Mouse (Mus musculus): ENCODE measurements around the gene Clec16a. TPM values are rescaled to one million over a fixed set of nuclear protein-coding genes. Genes with fewer than 3 reads are reported as not detected.

The Clec16a gene
- polyA plus RNA-seq, 1 experiment: 15.7 TPM

DNA sequence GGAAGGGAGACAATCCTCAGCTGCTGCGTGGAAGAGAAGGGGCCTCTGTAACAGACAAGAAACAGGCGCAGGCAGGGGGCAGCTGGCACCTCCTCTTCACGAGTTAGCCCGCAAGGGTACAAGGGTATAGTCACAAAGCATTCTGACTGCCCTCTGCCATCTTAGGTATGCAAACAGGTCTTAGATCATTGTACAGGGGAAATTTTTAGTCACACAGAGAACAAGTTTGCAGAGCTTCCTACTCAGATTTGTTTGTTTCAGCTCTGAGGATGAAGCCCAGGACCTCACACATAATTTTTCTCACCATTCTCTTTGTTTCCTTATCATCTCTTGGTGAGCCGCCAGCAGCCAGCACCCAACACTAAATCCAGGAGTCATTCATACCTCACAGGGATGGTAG, 146.6 kb downstream of the Clec16a start:
- 86% methylated on average over 5 of the region's 5 CpGs for WGBS
- Histone ChIP-seq H3K4me1 (ENCODE audit: control insufficient read depth, insufficient read depth, low read length) (peaks cover 6% of the 10 kb centered on the region), H3K27me3 (replicated peaks; ENCODE audit: control insufficient read depth, insufficient read depth, low read length) (no peaks in the 10 kb centered on the region), H3K27ac (ENCODE audit: insufficient read depth, low read depth, low read length) (no peak overlapping the region), H3K36me3 (ENCODE audit: control insufficient read depth, insufficient read depth, low read length) (no peaks in the 10 kb centered on the region), H3K4me3 (ENCODE audit: insufficient read depth, low read depth, low read length) (no peak overlapping the region)
- no peak for DNase-seq
- TF ChIP-seq POLR2A (IDR thresholded peaks at IDR 0.05; ENCODE audit: low read depth, low read length) (no peak), CTCF (conservative IDR thresholded peaks at IDR 0.05; ENCODE audit: insufficient read depth, insufficient read length, low read depth, low read length) (no peak)

DNA sequence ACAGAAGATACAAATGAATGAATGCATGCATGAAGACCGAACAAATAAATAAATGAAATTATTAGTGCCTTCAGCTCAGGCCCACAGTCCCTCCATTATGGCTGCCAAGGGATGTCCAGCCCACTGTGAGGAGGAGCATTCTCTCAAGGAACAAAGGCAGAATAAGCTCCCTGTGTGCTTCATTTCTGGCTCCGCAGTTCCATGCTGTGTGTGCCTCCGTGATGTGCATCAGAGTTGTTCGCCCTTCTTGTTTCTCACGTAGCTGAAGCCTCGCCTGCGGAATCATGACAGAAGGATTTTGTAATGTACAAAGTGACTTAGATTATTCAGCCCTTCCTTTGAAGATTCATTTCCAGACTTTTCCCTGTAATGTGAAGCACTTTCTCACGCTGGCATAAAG, 147.7 kb downstream of the Clec16a start:
- DNase-seq: no peak
- no peak overlapping the region for H3K27ac ChIP-seq (ENCODE audit: insufficient read depth, low read depth, low read length)
- no peak overlapping the region for H3K4me3 ChIP-seq (ENCODE audit: insufficient read depth, low read depth, low read length)
- 97% methylated on average over 8 of the region's 8 CpGs for WGBS
- TF ChIP-seq CTCF (conservative IDR thresholded peaks at IDR 0.05; ENCODE audit: insufficient read depth, insufficient read length, low read depth, low read length) (no peak), POLR2A (IDR thresholded peaks at IDR 0.05; ENCODE audit: low read depth, low read length) (no peak)
- H3K36me3 ChIP-seq (ENCODE audit: control insufficient read depth, insufficient read depth, low read length): no peaks in the 10 kb centered on the region
- peaks cover 6% of the 10 kb centered on the region for H3K4me1 ChIP-seq (ENCODE audit: control insufficient read depth, insufficient read depth, low read length)
- H3K27me3 ChIP-seq (replicated peaks; ENCODE audit: control insufficient read depth, insufficient read depth, low read length): no peaks in the 10 kb centered on the region

DNA sequence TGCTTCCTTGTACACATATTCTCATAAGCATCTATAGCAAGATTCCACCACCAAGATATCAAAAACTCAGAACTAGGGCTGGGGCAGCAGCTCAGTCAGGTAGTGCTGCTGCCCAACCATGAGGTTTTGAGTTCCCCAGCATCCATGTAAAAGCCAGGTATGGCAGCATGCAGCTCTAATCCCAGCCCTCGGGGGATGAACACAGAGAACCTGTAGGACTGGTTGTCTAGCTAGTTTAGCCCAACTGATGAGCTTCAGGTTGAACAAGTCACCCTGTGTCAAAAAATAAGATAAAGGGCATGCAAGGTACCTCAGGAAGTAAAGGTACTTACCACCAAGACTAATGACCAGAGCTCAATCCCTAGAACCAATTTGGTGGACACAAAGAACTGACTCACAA, 148.3 kb downstream of the Clec16a start:
- Histone ChIP-seq H3K4me3 (ENCODE audit: insufficient read depth, low read depth, low read length) (no peak overlapping the region), H3K27ac (ENCODE audit: insufficient read depth, low read depth, low read length) (no peak overlapping the region), H3K27me3 (replicated peaks; ENCODE audit: control insufficient read depth, insufficient read depth, low read length) (no peaks in the 10 kb centered on the region), H3K4me1 (ENCODE audit: control insufficient read depth, insufficient read depth, low read length) (peaks cover 6% of the 10 kb centered on the region), H3K36me3 (ENCODE audit: control insufficient read depth, insufficient read depth, low read length) (no peaks in the 10 kb centered on the region)
- no peak for DNase-seq
- no peak for TF ChIP-seq CTCF (conservative IDR thresholded peaks at IDR 0.05; ENCODE audit: insufficient read depth, insufficient read length, low read depth, low read length)
- TF ChIP-seq POLR2A (IDR thresholded peaks at IDR 0.05; ENCODE audit: low read depth, low read length): no peak
- WGBS: 83% methylated on average over 1 of the region's 1 CpGs

DNA sequence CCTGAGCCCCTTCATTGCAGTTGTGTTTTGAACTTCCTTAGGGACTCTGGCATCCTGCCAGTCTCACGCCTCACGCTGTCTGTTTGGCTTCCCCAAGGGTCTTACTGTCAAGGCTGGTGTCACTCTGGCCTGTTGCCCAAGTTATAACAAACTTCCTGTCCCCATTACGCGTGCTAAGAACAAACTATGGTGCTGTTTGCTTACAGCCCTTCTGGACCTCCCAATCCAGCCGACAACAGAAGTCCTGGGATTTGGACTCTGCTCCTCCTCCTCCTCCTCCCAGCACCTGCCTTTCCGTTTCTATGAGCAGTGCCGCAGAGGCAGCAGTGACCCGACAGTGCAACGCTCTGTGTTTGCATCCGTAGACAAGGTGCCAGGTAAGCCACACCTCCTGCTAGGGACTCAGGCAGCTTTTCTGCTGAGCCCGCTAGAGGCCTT, 149.3 kb downstream of the Clec16a start:
- H3K27ac ChIP-seq (ENCODE audit: insufficient read depth, low read depth, low read length): no peak overlapping the region
- H3K4me1 ChIP-seq (ENCODE audit: control insufficient read depth, insufficient read depth, low read length): peaks cover 6% of the 10 kb centered on the region
- DNase-seq: peak; percentile 78
- no peaks in the 10 kb centered on the region for H3K36me3 ChIP-seq (ENCODE audit: control insufficient read depth, insufficient read depth, low read length)
- WGBS: 25% methylated on average over 11 of the region's 11 CpGs
- TF ChIP-seq CTCF (conservative IDR thresholded peaks at IDR 0.05; ENCODE audit: insufficient read depth, insufficient read length, low read depth, low read length) (no peak), POLR2A (IDR thresholded peaks at IDR 0.05; ENCODE audit: low read depth, low read length) (no peak)
- H3K4me3 ChIP-seq (ENCODE audit: insufficient read depth, low read depth, low read length): no peak overlapping the region
- H3K27me3 ChIP-seq (replicated peaks; ENCODE audit: control insufficient read depth, insufficient read depth, low read length): no peaks in the 10 kb centered on the region

DNA sequence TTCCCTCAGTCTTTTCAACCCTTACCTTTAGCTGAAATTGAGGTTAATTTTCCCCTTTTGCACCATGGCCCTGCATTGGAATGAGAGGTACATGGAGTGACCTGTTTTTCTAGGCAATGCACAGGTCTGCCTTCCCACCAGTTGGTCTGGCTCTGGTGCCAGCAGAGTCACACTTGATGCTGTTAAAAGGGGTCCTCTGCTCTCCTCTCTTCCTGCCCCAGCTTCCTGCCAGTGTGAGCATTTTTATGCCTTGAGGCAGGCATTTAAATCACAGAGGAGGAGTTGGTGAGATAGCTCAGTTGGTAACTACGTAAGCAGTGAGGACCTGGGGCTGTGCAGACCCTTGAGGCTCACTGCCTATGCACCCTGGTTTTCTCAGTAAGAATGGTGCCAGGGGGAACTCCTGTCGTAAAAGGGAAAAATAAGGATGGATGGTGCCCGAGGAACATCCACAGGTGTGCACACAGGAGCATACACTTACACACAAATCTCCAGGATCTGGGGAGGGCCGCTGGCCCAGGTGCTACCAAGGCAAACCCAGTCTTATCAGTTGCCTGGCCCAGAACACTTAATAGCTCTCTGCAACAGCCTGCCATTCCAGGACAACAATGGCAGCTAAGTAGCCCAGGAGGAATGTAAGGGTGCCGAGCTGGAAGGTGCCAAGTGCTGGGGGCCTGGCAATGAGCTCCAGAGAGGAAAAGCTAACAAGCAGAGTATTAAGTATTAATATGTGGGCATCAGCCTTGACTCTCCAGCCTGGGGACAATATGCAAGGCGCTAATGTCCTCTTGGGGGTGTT, 152.9 kb downstream of the Clec16a start:
- Histone ChIP-seq H3K36me3 (ENCODE audit: control insufficient read depth, insufficient read depth, low read length) (no peaks in the 10 kb centered on the region), H3K27me3 (replicated peaks; ENCODE audit: control insufficient read depth, insufficient read depth, low read length) (no peaks in the 10 kb centered on the region), H3K4me1 (ENCODE audit: control insufficient read depth, insufficient read depth, low read length) (peaks cover 6% of the 10 kb centered on the region), H3K4me3 (ENCODE audit: insufficient read depth, low read depth, low read length) (no peak overlapping the region), H3K27ac (ENCODE audit: insufficient read depth, low read depth, low read length) (no peak overlapping the region)
- no peak for TF ChIP-seq CTCF (conservative IDR thresholded peaks at IDR 0.05; ENCODE audit: insufficient read depth, insufficient read length, low read depth, low read length)
- no peak for DNase-seq
- 88% methylated on average over 6 of the region's 6 CpGs for whole genome bisulfite sequencing

DNA sequence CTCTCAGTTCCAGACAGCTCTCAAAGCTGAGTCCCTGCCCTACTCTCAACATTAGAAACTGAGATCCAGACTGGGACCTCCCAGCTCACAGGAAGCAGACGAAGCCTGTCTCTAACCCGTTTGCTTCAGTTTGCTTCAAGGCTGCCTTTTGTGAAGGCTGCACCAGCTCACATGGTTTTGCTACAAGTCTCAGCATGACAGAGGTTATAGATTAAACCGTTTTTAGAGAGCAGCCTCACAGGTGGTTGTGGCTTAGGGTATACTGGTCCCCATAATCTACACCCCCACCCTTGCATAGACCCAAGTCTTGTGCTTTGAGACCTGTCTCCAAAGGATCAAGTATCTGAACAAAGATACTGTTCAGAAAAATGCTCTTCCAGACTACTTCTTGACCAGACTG, 154.2 kb downstream of the Clec16a start:
- Histone ChIP-seq H3K4me1 (ENCODE audit: control insufficient read depth, insufficient read depth, low read length) (peaks cover 4% of the 10 kb centered on the region), H3K27ac (ENCODE audit: insufficient read depth, low read depth, low read length) (no peak overlapping the region), H3K27me3 (replicated peaks; ENCODE audit: control insufficient read depth, insufficient read depth, low read length) (no peaks in the 10 kb centered on the region), H3K4me3 (ENCODE audit: insufficient read depth, low read depth, low read length) (no peak overlapping the region), H3K36me3 (ENCODE audit: control insufficient read depth, insufficient read depth, low read length) (no peaks in the 10 kb centered on the region)
- no peak for TF ChIP-seq POLR2A (IDR thresholded peaks at IDR 0.05; ENCODE audit: low read depth, low read length)
- no peak for TF ChIP-seq CTCF (conservative IDR thresholded peaks at IDR 0.05; ENCODE audit: insufficient read depth, insufficient read length, low read depth, low read length)
- 74% methylated on average over 3 of the region's 3 CpGs for WGBS
- DNase-seq: no peak

DNA sequence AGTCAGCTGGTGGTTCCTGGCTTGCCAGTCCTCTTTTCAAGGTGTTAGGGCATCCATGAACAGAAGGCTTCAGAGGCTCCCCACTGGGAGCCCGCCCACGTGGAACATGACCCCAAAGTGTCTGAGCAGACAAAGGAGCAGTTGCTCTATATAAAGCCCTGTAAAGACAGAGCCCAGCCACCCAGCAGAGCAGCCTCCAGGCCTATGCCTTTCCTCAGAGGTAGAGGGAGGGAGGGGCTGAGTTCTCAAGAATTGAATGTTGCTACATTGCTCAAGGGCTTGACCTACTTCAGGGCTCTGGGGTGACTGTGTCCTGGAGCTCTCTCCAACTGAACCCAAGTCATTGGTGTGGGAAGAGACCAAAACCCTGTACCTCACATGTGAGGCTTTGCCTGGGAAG, 155.0 kb downstream of the Clec16a start:
- H3K4me3 ChIP-seq (ENCODE audit: insufficient read depth, low read depth, low read length): no peak overlapping the region
- 64% methylated on average over 2 of the region's 2 CpGs for WGBS
- TF ChIP-seq CTCF (conservative IDR thresholded peaks at IDR 0.05; ENCODE audit: insufficient read depth, insufficient read length, low read depth, low read length) (no peak), POLR2A (IDR thresholded peaks at IDR 0.05; ENCODE audit: low read depth, low read length) (no peak)
- H3K36me3 ChIP-seq (ENCODE audit: control insufficient read depth, insufficient read depth, low read length): no peaks in the 10 kb centered on the region
- DNase-seq: no peak
- no peaks in the 10 kb centered on the region for H3K4me1 ChIP-seq (ENCODE audit: control insufficient read depth, insufficient read depth, low read length)
- H3K27ac ChIP-seq (ENCODE audit: insufficient read depth, low read depth, low read length): no peak overlapping the region
- no peaks in the 10 kb centered on the region for H3K27me3 ChIP-seq (replicated peaks; ENCODE audit: control insufficient read depth, insufficient read depth, low read length)

All from kidney, adult 2 months (tissue).